14 mouse cellular contexts compared by ENCODE assay signal in genomic region chr5:139809397-139809796, GRCm38 (mm10). TPM values are rescaled to one million over a fixed set of nuclear protein-coding genes. Genes with fewer than 3 reads are reported as not detected.
DNase-seq lines count a peak whose midpoint lies in the region; ATAC-seq and TF ChIP-seq lines count a peak whose summit lies in the region.
"Had no signal": no experiment of that assay in that cellular context is flagged by ENCODE, and none has a peak within 500 bp of the region (broad histone marks: within the 10 kb centered on the region; RNA-seq: fewer than 3 reads in every experiment).

No protein-coding gene starts in this region.

- TF ChIP-seq POLR2A in liver, adult 2 months (IDR thresholded peaks at IDR 0.05; ENCODE audit: extremely low read depth, insufficient read depth, low read length), result no peak

- no peak overlapping the region for H3K9ac ChIP-seq in intestine, postnatal 0 days (ENCODE audit: low read depth, low read length)
- no peak overlapping the region for H3K9ac ChIP-seq in intestine, embryonic 15.5 days
- H3K9ac ChIP-seq in ES-E14 (ENCODE audit: insufficient read depth, low read depth, low read length, poor library complexity, severe bottlenecking), result no peak overlapping the region
- H3K9ac ChIP-seq in liver, adult 2 months (ENCODE audit: low read depth, low read length), result no peak overlapping the region

- 50% methylated on average over 4 of the region's 4 CpGs for WGBS in intestine, postnatal 0 days
- WGBS in intestine, embryonic 15.5 days, result 61% methylated on average over 4 of the region's 4 CpGs
- WGBS in liver, adult 2 months, result 72% methylated on average over 4 of the region's 4 CpGs

- H3K27ac ChIP-seq in intestine, postnatal 0 days (ENCODE audit: low read depth, low read length), result no peak overlapping the region
- no peak overlapping the region for H3K27ac ChIP-seq in intestine, embryonic 15.5 days
- H3K27ac ChIP-seq in ES-E14 (ENCODE audit: insufficient read depth, low read depth, low read length, poor library complexity, severe bottlenecking), result no peak overlapping the region
- H3K27ac ChIP-seq in liver, adult 2 months (replicated peaks; ENCODE audit: insufficient read depth, low read depth, low read length), result no peak overlapping the region

- H3K9me3 ChIP-seq in intestine, postnatal 0 days (ENCODE audit: control insufficient read depth), result no peaks in the 10 kb centered on the region
- no peaks in the 10 kb centered on the region for H3K9me3 ChIP-seq in intestine, embryonic 15.5 days
- H3K9me3 ChIP-seq in ES-E14 (ENCODE audit: control insufficient read depth, insufficient read depth, low read depth, low read length), result no peaks in the 10 kb centered on the region

- no peak overlapping the region for H3K4me3 ChIP-seq in intestine, postnatal 0 days (ENCODE audit: low read depth, low read length)
- H3K4me3 ChIP-seq in intestine, embryonic 15.5 days (replicated peaks), result no peak overlapping the region
- H3K4me3 ChIP-seq in ES-E14 (ENCODE audit: insufficient read depth in 1 of 2, low read depth in 1 of 2, low read length in 2 of 2, poor library complexity in 1 of 2, severe bottlenecking in 1 of 2), result no peak overlapping the region
- H3K4me3 ChIP-seq in liver, adult 2 months (ENCODE audit: insufficient read depth, low read depth, low read length), result no peak overlapping the region

- in situ Hi-C loops in ES-E14 (cut with MboI; ENCODE audit: low sequenced_read_pairs in 2 of 2, unreplicated experiment in 2 of 2), result no loop called here

- no peaks in the 10 kb centered on the region for H3K79me2 ChIP-seq in liver, adult 2 months (ENCODE audit: control insufficient read depth, insufficient read depth, low read length)

- peaks cover 2% of the 10 kb centered on the region; the same call in 1 of the 2 replicates for H3K4me1 ChIP-seq in intestine, postnatal 0 days (replicated peaks; ENCODE audit: control insufficient read depth, insufficient read depth, low read length)
- H3K4me1 ChIP-seq in intestine, embryonic 15.5 days (replicated peaks), result peaks cover 19% of the 10 kb centered on the region; the same call in 1 of the 2 replicates
- peaks cover 0 to 16% of the 10 kb centered on the region in 2 experiments; a peak in 2 of 4 replicates for H3K4me1 ChIP-seq in ES-E14 (ENCODE audit: control insufficient read depth in 2 of 2, insufficient read depth in 2 of 2, low read length in 2 of 2, poor library complexity in 1 of 2)
- H3K4me1 ChIP-seq in liver, adult 2 months (ENCODE audit: control insufficient read depth, insufficient read depth, low read length), result no peaks in the 10 kb centered on the region

- H3K4me2 ChIP-seq in intestine, postnatal 0 days (replicated peaks; ENCODE audit: low read depth), result no peak overlapping the region
- no peak overlapping the region for H3K4me2 ChIP-seq in intestine, embryonic 15.5 days (replicated peaks)

- peak; percentile 68 for TF ChIP-seq CTCF in intestine, postnatal 0 days (IDR thresholded peaks at IDR 0.05; ENCODE audit: low read depth)
- peak; percentile 35 for TF ChIP-seq CTCF in liver, adult 2 months (IDR thresholded peaks at IDR 0.05; ENCODE audit: low read depth, low read length)

- peak; percentile 29 for DNase-seq in 3T3-L1 (ENCODE audit: low read depth, low spot score)
- DNase-seq in ES-E14 (ENCODE audit: low read depth, low spot score), result peak; percentile 47
- DNase-seq in liver, adult 2 months (ENCODE audit: extremely low read depth, low read depth, low spot score), result no peak
- no peak for DNase-seq in adrenal gland, adult (ENCODE audit: inconsistent age in 2 of 2, low spot score in 1 of 2)
- no peak for DNase-seq in urinary bladder, adult 2 months (ENCODE audit: low spot score)
- no peak for DNase-seq in c-Kit-positive CD71-positive TER-119-positive erythroid progenitor cells, embryonic 14.5 days (ENCODE audit: low spot score)
- DNase-seq: adrenal gland, postnatal 10 days; cerebellum, adult 8-10 months; kidney, adult 8-10 months had no signal

- no peaks in the 10 kb centered on the region; the same call in 1 of the 2 replicates for H3K27me3 ChIP-seq in intestine, postnatal 0 days (replicated peaks; ENCODE audit: control insufficient read depth, insufficient read depth, low read length)
- peaks cover 7% of the 10 kb centered on the region; the same call in 1 of the 2 replicates for H3K27me3 ChIP-seq in intestine, embryonic 15.5 days (replicated peaks)
- no peaks in the 10 kb centered on the region for H3K27me3 ChIP-seq in liver, adult 2 months (ENCODE audit: control insufficient read depth, insufficient read depth, low read length)

- no peak for ATAC-seq in intestine, postnatal 0 days
- no peak for ATAC-seq in intestine, embryonic 15.5 days

- peaks cover 38% of the 10 kb centered on the region for H3K36me3 ChIP-seq in intestine, postnatal 0 days (ENCODE audit: control insufficient read depth, insufficient read depth)
- 0 out of 2 replicates have a peak, but pooled peaks cover 3% of the 10 kb centered on the region for H3K36me3 ChIP-seq in intestine, embryonic 15.5 days
- H3K36me3 ChIP-seq in ES-E14 (ENCODE audit: control insufficient read depth, insufficient read depth, low read length, poor library complexity, severe bottlenecking), result no peaks in the 10 kb centered on the region
- no peaks in the 10 kb centered on the region; the same call in 1 of the 2 replicates for H3K36me3 ChIP-seq in liver, adult 2 months (ENCODE audit: control insufficient read depth, insufficient read depth, low read length)

TF ChIP-seq in ES-E14, 5 proteins besides CTCF, POLR2A, EP300 and RAD21:
- no peak for TF ChIP-seq HCFC1 (IDR thresholded peaks at IDR 0.05; ENCODE audit: borderline replicate concordance, insufficient read depth, low read length)
- no peak for TF ChIP-seq CHD2 (IDR thresholded peaks at IDR 0.05; ENCODE audit: low read depth, low read length)
- peak; percentile 4; the same call in 1 of the 2 replicates for TF ChIP-seq ZC3H11A (IDR thresholded peaks at IDR 0.05; ENCODE audit: borderline replicate concordance, low read depth, low read length)
- no peak for TF ChIP-seq ZNF384 (IDR thresholded peaks at IDR 0.05; ENCODE audit: low read depth, low read length)
- no peak for TF ChIP-seq MAFK (IDR thresholded peaks at IDR 0.05; ENCODE audit: insufficient read depth, low read depth, low read length)
TF ChIP-seq in ES-E14: peak in this region for 1.

RNA-seq across cellular contexts. Expression of gene Tmem184a, which starts 10.3 kb away (rescaled TPM):
- 197 and 218 TPM in 2 replicates for polyA plus RNA-seq in intestine, postnatal 0 days (2015; fragmentation: Nextera tagmentation; extraction: Ambion mirVana)
- 57.7 and 68.4 TPM in 2 replicates for polyA plus RNA-seq in intestine, embryonic 15.5 days (2015; fragmentation: Nextera tagmentation; extraction: Ambion mirVana)
- total RNA-seq in ES-E14 (2012; rRNA removed), result 2.7 and 4.9 TPM in 2 replicates
- 6.5 and 9.3 TPM in 2 replicates for total RNA-seq in liver, adult 2 months (2014; rRNA removed)
- polyA plus RNA-seq in liver, adult 2 months (2012; rRNA removed), result 39.2 and 45.1 TPM in 2 replicates
- 79.8 and 112 TPM in 2 replicates for polyA plus RNA-seq in urinary bladder, adult 2 months (2012; rRNA removed)

RNA-seq across cellular contexts. Expression of gene Gm26938, which starts 16.8 kb away (rescaled TPM):
- not detected in 2 replicates for polyA plus RNA-seq in intestine, postnatal 0 days (2015; fragmentation: Nextera tagmentation; extraction: Ambion mirVana)
- 0.29 TPM in 1 of 2 replicates, not detected in the other for polyA plus RNA-seq in intestine, embryonic 15.5 days (2015; fragmentation: Nextera tagmentation; extraction: Ambion mirVana)
- total RNA-seq in ES-E14 (2012; rRNA removed), result not detected in 2 replicates
- not detected in 2 replicates for total RNA-seq in liver, adult 2 months (2014; rRNA removed)
- not detected in 2 replicates for polyA plus RNA-seq in liver, adult 2 months (2012; rRNA removed)
- not detected in 2 replicates for polyA plus RNA-seq in urinary bladder, adult 2 months (2012; rRNA removed)
- total RNA-seq: adrenal gland, postnatal 10 days had no signal
- polyA plus RNA-seq: embryonic facial prominence, embryonic 11.5 days; heart, embryonic 16.5 days; stomach, embryonic 14.5 days had no signal

RNA-seq across cellular contexts. Expression of gene Psmg3, which starts 17.3 kb away (rescaled TPM):
- 33.9 and 34.4 TPM in 2 replicates for polyA plus RNA-seq in intestine, postnatal 0 days (2015; fragmentation: Nextera tagmentation; extraction: Ambion mirVana)
- 80.0 and 80.2 TPM in 2 replicates for polyA plus RNA-seq in intestine, embryonic 15.5 days (2015; fragmentation: Nextera tagmentation; extraction: Ambion mirVana)
- total RNA-seq in ES-E14 (2012; rRNA removed), result 24.7 and 28.6 TPM in 2 replicates
- 11.1 and 12.7 TPM in 2 replicates for total RNA-seq in liver, adult 2 months (2014; rRNA removed)
- 28.5 and 28.8 TPM in 2 replicates for polyA plus RNA-seq in liver, adult 2 months (2012; rRNA removed)
- polyA plus RNA-seq in urinary bladder, adult 2 months (2012; rRNA removed), result 25.5 and 35.8 TPM in 2 replicates

RNA-seq across cellular contexts. Expression of gene Mafk, which starts 18.1 kb away (rescaled TPM):
- polyA plus RNA-seq in intestine, postnatal 0 days (2015; fragmentation: Nextera tagmentation; extraction: Ambion mirVana), result 23.1 and 25.5 TPM in 2 replicates
- polyA plus RNA-seq in intestine, embryonic 15.5 days (2015; fragmentation: Nextera tagmentation; extraction: Ambion mirVana), result 17.6 and 20.7 TPM in 2 replicates
- 16.8 and 19.9 TPM in 2 replicates for total RNA-seq in ES-E14 (2012; rRNA removed)
- total RNA-seq in liver, adult 2 months (2014; rRNA removed), result 11.5 and 12.5 TPM in 2 replicates
- 6.3 and 7.0 TPM in 2 replicates for polyA plus RNA-seq in liver, adult 2 months (2012; rRNA removed)
- polyA plus RNA-seq in urinary bladder, adult 2 months (2012; rRNA removed), result 42.3 and 47.7 TPM in 2 replicates

RNA-seq across cellular contexts. Expression of gene Ints1, which starts 33.9 kb away (rescaled TPM):
- 9.9 and 12.7 TPM in 2 replicates for polyA plus RNA-seq in intestine, postnatal 0 days (2015; fragmentation: Nextera tagmentation; extraction: Ambion mirVana)
- polyA plus RNA-seq in intestine, embryonic 15.5 days (2015; fragmentation: Nextera tagmentation; extraction: Ambion mirVana), result 22.2 and 25.4 TPM in 2 replicates
- 164 and 203 TPM in 2 replicates for total RNA-seq in ES-E14 (2012; rRNA removed)
- total RNA-seq in liver, adult 2 months (2014; rRNA removed), result 10.0 and 14.2 TPM in 2 replicates
- 23.1 and 25.2 TPM in 2 replicates for polyA plus RNA-seq in liver, adult 2 months (2012; rRNA removed)
- 12.1 and 20.9 TPM in 2 replicates for polyA plus RNA-seq in urinary bladder, adult 2 months (2012; rRNA removed)

Comparison
In these comparisons a context has a peak if more than half of its experiments do, and no peak if none do; other contexts are left out.
1. DNase-seq: peak in 3T3-L1 (single experiment) and ES-E14 (single experiment); none in liver, adult 2 months (single experiment), adrenal gland, adult (0 of 2), urinary bladder, adult 2 months (single experiment) and c-Kit-positive CD71-positive TER-119-positive erythroid progenitor cells, embryonic 14.5 days (single experiment).